Mouse (Mus musculus) E14TG2a.4 (cell line): ENCODE results near the gene Dab2ip.

Source experiments
- H3K27me3 ChIP-seq: 2 replicates; pipeline ENCODE4 v1.6.1; 2014; ENCODE audit warnings: low read length, control low read depth; ENCODE audit not compliant: insufficient read depth
- H3K36me3 ChIP-seq: 2 replicates; pipeline ENCODE4 v1.6.1; 2014; ENCODE audit warnings: low read length, control low read depth; ENCODE audit not compliant: insufficient read depth
- H3K4me1 ChIP-seq: replicated peaks from 2 replicates; pipeline ENCODE4 v1.6.1; 2014; ENCODE audit warnings: low read depth, low read length, control low read depth
- H3K4me3 ChIP-seq: replicated peaks from 2 replicates; pipeline ENCODE4 v1.5.1; 2014; ENCODE audit warnings: mild to moderate bottlenecking, low read length
- H3K9me3 ChIP-seq: 2 replicates; pipeline ENCODE4 v1.6.1; 2014; ENCODE audit warnings: low read length, control low read depth
- CTCF ChIP-seq: conservative IDR thresholded peaks from 2 replicates; pipeline ENCODE4 v1.5.1; 2014; ENCODE audit warnings: low read length
- NANOG ChIP-seq: IDR thresholded peaks from 2 replicates; pipeline ENCODE4 v1.6.1; 2014; ENCODE audit warnings: borderline replicate concordance, low read length, mixed read lengths
- POU5F1 ChIP-seq: IDR thresholded peaks from 2 replicates; pipeline ENCODE4 v1.6.1; 2014; ENCODE audit warnings: low read length, borderline replicate concordance

The Dab2ip gene

GRCm38 (mm10) chr2:35557911-35558825 is at the start of gene Dab2ip:
Gene Dab2ip (plus strand): TSS chr2:35558266.
- no peaks in the 10 kb centered on the region for H3K36me3 ChIP-seq
- peaks cover 76% of the 10 kb centered on the region for H3K27me3 ChIP-seq
- H3K9me3 ChIP-seq: no peaks in the 10 kb centered on the region
- TF ChIP-seq CTCF: no peak
- TF ChIP-seq NANOG: no peak
- TF ChIP-seq POU5F1: no peak
- peak within 1 kb of the TSS; percentile 66 for H3K4me3 ChIP-seq
- H3K4me1 ChIP-seq: peaks cover 31% of the 10 kb centered on the region

GRCm38 (mm10) chr2:35508597-35509342 is 49.3 kb upstream of the Dab2ip start:
- Histone ChIP-seq H3K4me3 (no peak overlapping the region), H3K9me3 (no peaks in the 10 kb centered on the region), H3K27me3 (no peaks in the 10 kb centered on the region), H3K4me1 (peaks cover 76% of the 10 kb centered on the region), H3K36me3 (no peaks in the 10 kb centered on the region)
- TF ChIP-seq NANOG (no peak), CTCF (no peak), POU5F1 (no peak)

DNA sequence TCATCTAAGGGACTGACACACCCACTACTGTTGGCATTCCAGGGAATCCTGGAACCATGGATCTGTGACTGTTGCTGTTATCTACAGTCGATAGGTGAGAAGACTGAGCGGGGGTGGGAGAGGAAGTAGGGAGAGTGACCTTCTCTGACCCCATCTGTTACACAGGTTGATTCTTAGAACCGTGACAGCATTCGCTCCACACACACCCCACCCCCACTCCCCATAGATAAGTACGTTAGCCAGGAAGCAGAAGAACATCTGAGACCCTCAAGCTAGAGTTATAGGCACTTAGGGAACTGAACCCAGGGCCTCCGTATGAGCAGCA is 48.8 kb upstream of the Dab2ip start:
- peaks cover 76% of the 10 kb centered on the region for H3K4me1 ChIP-seq
- no peaks in the 10 kb centered on the region for H3K27me3 ChIP-seq
- no peaks in the 10 kb centered on the region for H3K9me3 ChIP-seq
- no peaks in the 10 kb centered on the region for H3K36me3 ChIP-seq
- TF ChIP-seq POU5F1 (no peak), CTCF (no peak), NANOG (no peak)
- H3K4me3 ChIP-seq: no peak overlapping the region

DNA sequence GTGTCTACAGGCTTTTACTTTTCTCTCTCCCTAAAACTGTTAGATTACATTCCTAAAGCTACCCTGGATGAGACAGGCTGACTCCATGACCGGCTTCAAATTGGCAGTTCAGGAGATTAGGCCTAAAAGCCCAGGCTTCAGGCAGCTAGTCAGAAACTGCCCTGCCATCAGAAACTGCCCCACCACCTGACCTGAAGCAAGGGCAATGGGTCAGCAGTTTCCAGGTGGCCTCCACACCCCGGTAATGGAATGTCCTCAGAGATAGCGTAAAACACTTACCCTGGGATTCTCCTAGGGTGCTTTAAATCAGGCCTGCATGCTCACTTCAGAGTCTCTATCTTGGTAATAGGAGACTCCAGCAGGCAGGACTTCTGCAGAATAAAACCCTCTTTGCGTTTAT is 48.2 kb upstream of the Dab2ip start:
- TF ChIP-seq NANOG (no peak), CTCF (no peak), POU5F1 (no peak)

DNA sequence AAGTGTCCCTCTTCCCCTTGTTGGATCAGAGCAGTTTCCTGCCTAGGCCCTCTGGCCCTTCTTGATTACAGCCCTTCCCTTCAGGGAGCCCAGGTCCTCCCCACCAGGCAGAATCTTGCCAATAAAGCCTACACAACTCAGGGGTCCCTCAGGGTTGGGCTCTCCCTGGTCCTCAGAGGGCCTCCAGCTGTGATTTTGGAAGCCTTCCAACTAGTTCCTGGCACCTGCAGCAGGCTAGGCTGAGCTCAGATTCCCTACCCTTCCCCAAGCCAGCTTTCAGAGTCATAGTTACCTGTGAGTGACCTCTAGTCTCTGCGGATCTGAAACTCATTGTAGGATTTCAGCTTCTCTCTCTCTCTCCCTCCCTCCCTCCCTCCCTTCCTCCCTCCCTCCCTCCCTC is 47.1 kb upstream of the Dab2ip start:
- H3K27me3 ChIP-seq: no peaks in the 10 kb centered on the region
- H3K4me1 ChIP-seq: peaks cover 72% of the 10 kb centered on the region
- no peaks in the 10 kb centered on the region for H3K36me3 ChIP-seq
- H3K9me3 ChIP-seq: peaks cover 2% of the 10 kb centered on the region
- TF ChIP-seq CTCF: no peak
- TF ChIP-seq POU5F1: no peak
- no peak for TF ChIP-seq NANOG
- H3K4me3 ChIP-seq: no peak overlapping the region

More for the DNA sequence above, 48.2 kb upstream of the Dab2ip start:
- Histone ChIP-seq H3K4me3 (0 out of 2 replicates have a peak overlapping the region, but pooled peaks have one; percentile 10), H3K36me3 (no peaks in the 10 kb centered on the region), H3K9me3 (no peaks in the 10 kb centered on the region), H3K4me1 (peaks cover 80% of the 10 kb centered on the region), H3K27me3 (no peaks in the 10 kb centered on the region)

- H3K36me3 ChIP-seq: no peaks in the 10 kb centered on the region
These were observed 45.8 kb upstream of the Dab2ip start for GRCm38 (mm10) chr2:35512226-35512625.

DNA sequence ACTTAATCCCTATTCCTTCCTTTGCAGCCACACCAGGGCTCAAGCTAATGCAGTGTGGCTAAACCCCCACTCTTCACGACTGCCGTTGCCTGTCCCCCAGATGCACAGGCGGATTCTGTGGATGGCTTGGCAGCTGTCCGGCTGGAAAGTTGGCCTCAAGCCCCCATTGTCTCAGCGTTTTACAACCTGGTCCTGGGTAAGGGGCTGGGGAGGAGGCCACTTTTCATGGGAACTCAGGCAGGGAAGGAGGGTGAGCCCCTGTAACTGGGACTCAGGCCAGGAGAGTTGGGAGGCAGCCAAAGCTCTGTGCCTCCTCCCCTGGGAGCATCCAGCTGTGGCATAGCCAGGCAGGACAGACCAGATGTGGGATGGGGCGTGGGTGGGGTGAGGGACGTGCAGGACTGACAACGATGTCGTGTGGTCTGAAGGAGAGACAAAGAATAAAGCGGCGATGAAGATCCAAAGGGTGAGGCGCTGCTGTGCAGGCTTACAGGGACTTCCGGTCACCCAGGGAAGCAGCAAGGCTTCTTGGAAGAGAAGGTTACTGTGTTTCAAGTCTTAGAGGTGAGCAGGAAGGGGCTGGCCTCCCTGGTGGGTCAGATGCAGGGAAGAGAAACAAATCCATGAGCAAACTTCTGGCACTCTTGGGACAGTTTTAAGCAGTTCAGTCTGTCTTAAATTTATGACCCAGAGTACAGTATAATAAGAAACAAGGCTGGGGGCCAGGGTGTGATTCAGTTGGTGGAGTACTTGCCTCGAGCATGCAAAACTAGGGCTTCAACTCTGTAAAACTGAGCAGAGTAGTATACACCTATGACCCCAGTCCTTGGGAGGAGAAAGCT is 43.8 kb upstream of the Dab2ip start:
- H3K4me3 ChIP-seq: no peak overlapping the region
- H3K27me3 ChIP-seq: no peaks in the 10 kb centered on the region
- H3K36me3 ChIP-seq: no peaks in the 10 kb centered on the region; the same call in 1 of the 2 replicates
- H3K4me1 ChIP-seq: peaks cover 40% of the 10 kb centered on the region
- TF ChIP-seq POU5F1 (no peak), NANOG (no peak), CTCF (no peak)
- peaks cover 36% of the 10 kb centered on the region for H3K9me3 ChIP-seq

More at GRCm38 (mm10) chr2:35512226-35512625, 45.8 kb upstream of the Dab2ip start:
- Histone ChIP-seq H3K27me3 (no peaks in the 10 kb centered on the region), H3K4me3 (no peak overlapping the region), H3K9me3 (peaks cover 16% of the 10 kb centered on the region), H3K4me1 (peaks cover 60% of the 10 kb centered on the region)
- peak; percentile 77 for TF ChIP-seq CTCF
- TF ChIP-seq POU5F1: no peak

- Histone ChIP-seq H3K4me1 (no peaks in the 10 kb centered on the region), H3K9me3 (peaks cover 36% of the 10 kb centered on the region), H3K27me3 (peaks cover 4% of the 10 kb centered on the region; the same call in 1 of the 2 replicates), H3K36me3 (no peaks in the 10 kb centered on the region), H3K4me3 (no peak overlapping the region)
- no peak for TF ChIP-seq NANOG
These were observed 31.3 kb upstream of the Dab2ip start for GRCm38 (mm10) chr2:35526612-35527242.
